Mouse (Mus musculus) lung, embryonic 14.5 days (tissue): ENCODE data around the gene Gtf2h1. TPM values are rescaled to one million over a fixed set of nuclear protein-coding genes. Genes with fewer than 3 reads are reported as not detected.
"Not testable (repeated sequence)": the region's sequence is repeated elsewhere in the genome, so short reads cannot be mapped to it uniquely, and the experiment has no call there.

ENCODE experiments used
- ATAC-seq: fragments of 200-750 bp; cut with Nextera tagmentation; 2 replicates; pipeline ENCODE4 v1.8.0; 2017; ENCODE audit warnings: mild to moderate bottlenecking, moderate TSS enrichment, moderate library complexity; ENCODE audit not compliant: insufficient read depth
- DNase-seq: peaks from one replicate; pipeline ENCODE4 v3.0.0-alpha.2; 2015
- H3K27ac ChIP-seq: fragments of 300-500 bp; sonication (generic); 2 replicates; pipeline ENCODE4 v1.5.1; 2014; ENCODE audit warnings: low read depth, mild to moderate bottlenecking, moderate library complexity
- H3K27me3 ChIP-seq: fragments of 300-500 bp; sonication (generic); 2 replicates; pipeline ENCODE4 v1.6.1; 2014; ENCODE audit warnings: low read length, control low read depth; ENCODE audit not compliant: insufficient read depth
- H3K36me3 ChIP-seq: fragments of 300-500 bp; sonication (generic); 2 replicates; pipeline ENCODE4 v1.6.1; 2014; ENCODE audit warnings: control low read depth; ENCODE audit not compliant: insufficient read depth
- H3K4me1 ChIP-seq: fragments of 300-500 bp; sonication (generic); 2 replicates; pipeline ENCODE4 v1.6.1; 2014; ENCODE audit warnings: antibody characterized with exemption, control low read depth; ENCODE audit not compliant: insufficient read depth
- H3K4me2 ChIP-seq: fragments of 300-500 bp; sonication (generic); 2 replicates; pipeline ENCODE4 v1.6.1; 2014; ENCODE audit warnings: mild to moderate bottlenecking
- H3K4me3 ChIP-seq: fragments of 300-500 bp; sonication (generic); 2 replicates; pipeline ENCODE4 v1.5.1; 2014; ENCODE audit warnings: low read depth, low read length
- H3K9ac ChIP-seq: fragments of 300-500 bp; sonication (generic); 2 replicates; pipeline ENCODE4 v1.6.1; 2014
- H3K9me3 ChIP-seq: fragments of 300-500 bp; sonication (generic); 2 replicates; pipeline ENCODE4 v1.6.1; 2016; ENCODE audit warnings: low read depth, low read length, control low read depth
- CTCF ChIP-seq: IDR thresholded peaks from 2 replicates; pipeline ENCODE4 v1.5.1; 2016; ENCODE audit warnings: antibody characterized with exemption, low read depth
- WGBS: fragments of 180-500 bp; shearing (Covaris S2); extraction: QIAGEN DNeasy Blood & Tissue Kit; methylation state at CpG from one replicate; pipeline ENCODE4 v1.1.7; 2014; 5-methylcytosine and 5-hydroxymethylcytosine counted together
- polyA plus RNA-seq: library from polyadenylated mRNA; unstranded; fragments of >200 nt; fragmentation: Nextera tagmentation; extraction: Ambion mirVana; gene quantifications from 2 replicates; pipeline ENCODE4 v1.2.1, GENCODE M21; 2014

Gtf2h1 gene
- polyA plus RNA-seq, 1 experiment from 2014 or later: 41.7 TPM

DNA sequence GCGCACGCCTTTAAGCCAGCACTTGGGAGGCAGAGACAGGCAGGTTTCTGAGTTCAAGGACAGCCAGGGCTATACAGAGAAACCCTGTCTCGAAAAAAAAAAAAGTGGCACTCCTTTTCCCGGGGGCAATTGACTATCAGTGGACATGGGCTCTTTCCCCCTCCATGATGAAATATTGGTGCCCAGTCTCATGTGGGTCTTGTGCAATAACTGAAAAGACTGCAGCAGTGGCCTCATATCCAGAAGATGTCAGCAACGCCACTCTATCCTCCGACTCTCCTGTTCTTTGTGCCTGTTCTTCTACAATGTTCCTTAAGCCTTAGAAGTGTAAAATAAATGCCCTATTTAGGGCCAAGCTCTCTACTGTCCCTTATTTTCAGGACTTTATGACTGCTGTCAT is 14.4 kb downstream of the Gtf2h1 start:
- TF ChIP-seq CTCF: no peak
- no peak for DNase-seq
- ATAC-seq: no peak
- H3K27me3 ChIP-seq: no peaks in the 10 kb centered on the region
- 88% methylated on average over 6 of the region's 6 CpGs for WGBS
- H3K4me1 ChIP-seq: no peaks in the 10 kb centered on the region
- peaks cover 84% of the 10 kb centered on the region for H3K36me3 ChIP-seq
- no peak overlapping the region for H3K27ac ChIP-seq
- no peaks in the 10 kb centered on the region for H3K9me3 ChIP-seq
- no peak overlapping the region for H3K4me2 ChIP-seq
- no peak overlapping the region for H3K9ac ChIP-seq
- H3K4me3 ChIP-seq: no peak overlapping the region

DNA sequence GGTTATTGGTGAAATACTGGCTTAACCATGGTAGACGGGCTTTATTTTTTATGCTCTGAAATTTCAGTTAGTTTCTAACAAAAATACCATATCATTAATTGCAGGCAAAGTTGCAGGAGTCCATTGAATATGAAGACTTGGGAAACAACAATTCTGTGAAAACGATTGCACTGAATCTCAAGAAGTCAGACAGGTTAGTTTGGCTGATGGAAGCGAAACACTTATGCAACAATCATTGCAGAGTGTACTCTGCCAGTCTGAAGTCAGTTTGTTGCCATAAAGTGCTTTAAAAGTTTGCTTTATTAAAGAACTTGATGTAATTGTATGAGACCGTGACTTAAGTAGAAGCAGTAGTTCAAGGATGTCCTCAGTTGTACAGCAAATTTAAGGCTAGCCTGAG is 18.1 kb downstream of the Gtf2h1 start:
- WGBS: 90% methylated on average over 4 of the region's 4 CpGs
- H3K36me3 ChIP-seq: peaks cover 89% of the 10 kb centered on the region
- DNase-seq (no peak), ATAC-seq (no peak)
- no peak for TF ChIP-seq CTCF
- H3K27ac ChIP-seq: no peak overlapping the region
- H3K4me1 ChIP-seq: no peaks in the 10 kb centered on the region
- no peak overlapping the region for H3K9ac ChIP-seq
- H3K27me3 ChIP-seq: no peaks in the 10 kb centered on the region
- H3K4me2 ChIP-seq: no peak overlapping the region
- no peak overlapping the region for H3K4me3 ChIP-seq
- H3K9me3 ChIP-seq: no peaks in the 10 kb centered on the region

DNA sequence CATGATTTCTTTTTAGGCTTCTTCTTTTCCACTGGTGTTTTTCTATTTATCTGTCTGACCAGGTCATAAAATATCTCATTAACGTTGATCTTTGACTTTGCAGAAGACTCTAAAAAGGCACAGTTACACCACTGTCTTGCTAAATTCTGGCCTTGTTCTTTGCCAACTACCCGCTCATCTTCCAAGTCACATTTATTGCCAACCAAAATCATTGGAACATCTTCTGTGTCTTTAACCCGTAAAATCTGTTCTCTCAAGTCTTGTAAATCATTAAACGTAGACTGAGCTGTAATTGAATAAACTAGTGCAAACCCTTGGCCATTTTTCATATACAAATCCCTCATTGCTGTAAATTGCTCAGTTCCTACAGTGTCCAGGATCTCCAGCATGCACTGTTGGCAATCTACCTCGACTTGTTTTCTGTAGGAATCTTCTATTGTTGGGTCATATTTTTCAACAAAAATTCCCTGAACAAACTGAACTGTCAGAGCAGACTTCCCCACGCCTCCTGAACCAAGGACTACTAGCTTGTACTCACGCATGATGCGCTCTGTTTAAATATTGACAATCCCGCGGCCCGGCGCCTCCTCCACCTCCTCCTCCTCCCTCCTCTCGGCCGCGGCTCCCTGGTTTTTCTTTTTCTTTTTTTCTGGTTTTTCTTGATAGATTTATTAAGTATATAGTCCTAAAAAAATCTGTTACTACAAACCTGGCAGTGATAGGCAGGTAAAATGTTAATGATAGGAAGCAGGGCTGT is 25.2 kb downstream of the Gtf2h1 start:
- H3K4me2 ChIP-seq: not testable (repeated sequence)
- H3K36me3 ChIP-seq: peaks cover 70% of the 10 kb centered on the region
- WGBS: 77% methylated on average over 15 of the region's 15 CpGs

DNA sequence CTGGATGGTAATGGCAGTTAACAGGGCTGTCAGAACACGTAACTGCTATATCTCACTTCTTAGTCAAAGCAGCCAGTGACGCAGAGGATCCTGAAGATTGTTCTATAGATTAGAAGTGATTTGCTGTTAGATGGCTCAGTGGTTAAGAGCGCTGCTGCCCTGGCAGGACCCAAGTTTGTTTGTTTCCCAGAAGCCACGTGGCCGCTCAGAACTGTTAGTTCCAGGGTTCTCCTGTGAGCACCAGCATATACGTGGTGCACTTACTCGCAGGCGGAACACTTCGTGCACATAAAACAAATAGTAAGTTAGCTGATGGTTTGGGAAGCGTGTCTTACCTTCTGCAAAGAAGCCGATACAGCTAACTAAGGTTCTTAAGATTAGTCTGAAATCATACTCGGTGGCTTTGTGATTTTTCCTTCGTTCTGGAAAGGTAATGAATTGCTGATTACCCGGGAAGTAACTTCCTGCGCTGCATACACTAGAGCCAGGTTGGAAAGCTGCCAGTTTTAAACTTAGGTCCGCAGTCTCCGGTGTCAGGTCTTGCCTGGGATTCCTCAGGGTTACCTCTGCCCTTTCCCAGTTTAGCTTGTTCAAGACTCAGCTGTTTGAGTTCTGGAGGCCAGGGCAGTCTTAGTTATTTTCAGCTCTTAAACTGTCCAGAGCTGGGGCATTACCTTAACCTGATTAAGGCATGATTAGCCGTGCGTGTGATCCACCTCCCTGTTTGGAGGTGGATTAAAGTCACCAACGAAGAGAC is 31.3 kb downstream of the Gtf2h1 start:
- DNase-seq (peak; percentile 61), ATAC-seq (no peak)
- Histone ChIP-seq H3K4me2 (no peak overlapping the region), H3K27me3 (no peaks in the 10 kb centered on the region), H3K9me3 (no peaks in the 10 kb centered on the region), H3K9ac (no peak overlapping the region), H3K4me1 (peaks cover 15% of the 10 kb centered on the region), H3K4me3 (no peak overlapping the region), H3K36me3 (peaks cover 23% of the 10 kb centered on the region), H3K27ac (no peak overlapping the region)
- 48% methylated on average over 20 of the region's 20 CpGs for WGBS
- TF ChIP-seq CTCF: no peak

More for the DNA sequence above, 25.2 kb downstream of the Gtf2h1 start:
- not testable (repeated sequence) for H3K27me3 ChIP-seq, DNase-seq, H3K4me3 ChIP-seq, H3K27ac ChIP-seq, H3K9ac ChIP-seq, H3K9me3 ChIP-seq, ATAC-seq, H3K4me1 ChIP-seq

DNA sequence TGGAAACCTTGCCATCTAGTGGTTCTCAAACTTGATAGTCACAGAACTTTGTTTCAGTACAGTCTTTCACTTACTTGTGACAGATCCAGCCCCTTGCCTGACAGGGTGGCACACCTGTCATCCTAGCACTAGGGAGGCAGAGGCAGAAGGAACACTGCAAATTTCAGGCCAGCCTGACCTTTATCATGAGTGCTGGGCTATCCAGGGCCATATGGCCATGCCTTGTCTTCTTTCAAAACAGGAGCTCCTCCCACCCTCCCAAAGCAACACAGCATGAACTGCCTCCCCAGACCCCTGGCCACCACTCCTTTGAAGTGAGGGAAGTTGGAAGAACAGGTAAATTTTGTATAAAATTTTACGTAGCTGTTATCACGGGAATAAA is 31.9 kb downstream of the Gtf2h1 start:
- Histone ChIP-seq H3K4me2 (no peak overlapping the region), H3K36me3 (peaks cover 17% of the 10 kb centered on the region), H3K9ac (no peak overlapping the region), H3K4me3 (no peak overlapping the region), H3K9me3 (no peaks in the 10 kb centered on the region), H3K27ac (no peak overlapping the region), H3K27me3 (no peaks in the 10 kb centered on the region), H3K4me1 (peaks cover 15% of the 10 kb centered on the region)
- DNase-seq (no peak), ATAC-seq (no peak)
- 82% methylated on average over 2 of the region's 2 CpGs for WGBS
- TF ChIP-seq CTCF: no peak

DNA sequence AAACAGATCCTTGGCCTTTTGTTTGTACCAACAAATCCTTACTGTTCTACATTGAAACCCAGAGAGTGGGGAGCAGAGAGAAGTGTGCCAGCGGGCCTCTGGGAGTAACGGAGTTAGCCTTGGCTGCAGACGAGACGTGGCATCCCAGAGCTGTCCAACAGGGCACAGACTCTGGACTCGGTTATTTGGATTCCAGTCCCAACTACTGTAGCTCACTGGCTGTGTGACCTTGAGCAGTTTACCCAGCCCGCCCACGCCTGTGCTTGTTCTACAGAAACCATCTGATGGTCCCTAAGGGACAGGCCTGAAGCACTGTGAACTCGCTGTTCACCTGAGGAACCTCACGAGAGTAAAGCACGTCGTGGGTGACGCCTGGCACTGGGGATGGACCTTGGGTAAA is 34.0 kb downstream of the Gtf2h1 start:
- no peak overlapping the region for H3K4me3 ChIP-seq
- H3K4me1 ChIP-seq: peaks cover 15% of the 10 kb centered on the region
- WGBS: 84% methylated on average over 12 of the region's 12 CpGs
- no peaks in the 10 kb centered on the region for H3K36me3 ChIP-seq
- DNase-seq (no peak), ATAC-seq (no peak)
- no peaks in the 10 kb centered on the region for H3K9me3 ChIP-seq
- H3K27ac ChIP-seq: no peak overlapping the region
- no peak overlapping the region for H3K4me2 ChIP-seq
- H3K9ac ChIP-seq: no peak overlapping the region
- no peak for TF ChIP-seq CTCF
- H3K27me3 ChIP-seq: no peaks in the 10 kb centered on the region

DNA sequence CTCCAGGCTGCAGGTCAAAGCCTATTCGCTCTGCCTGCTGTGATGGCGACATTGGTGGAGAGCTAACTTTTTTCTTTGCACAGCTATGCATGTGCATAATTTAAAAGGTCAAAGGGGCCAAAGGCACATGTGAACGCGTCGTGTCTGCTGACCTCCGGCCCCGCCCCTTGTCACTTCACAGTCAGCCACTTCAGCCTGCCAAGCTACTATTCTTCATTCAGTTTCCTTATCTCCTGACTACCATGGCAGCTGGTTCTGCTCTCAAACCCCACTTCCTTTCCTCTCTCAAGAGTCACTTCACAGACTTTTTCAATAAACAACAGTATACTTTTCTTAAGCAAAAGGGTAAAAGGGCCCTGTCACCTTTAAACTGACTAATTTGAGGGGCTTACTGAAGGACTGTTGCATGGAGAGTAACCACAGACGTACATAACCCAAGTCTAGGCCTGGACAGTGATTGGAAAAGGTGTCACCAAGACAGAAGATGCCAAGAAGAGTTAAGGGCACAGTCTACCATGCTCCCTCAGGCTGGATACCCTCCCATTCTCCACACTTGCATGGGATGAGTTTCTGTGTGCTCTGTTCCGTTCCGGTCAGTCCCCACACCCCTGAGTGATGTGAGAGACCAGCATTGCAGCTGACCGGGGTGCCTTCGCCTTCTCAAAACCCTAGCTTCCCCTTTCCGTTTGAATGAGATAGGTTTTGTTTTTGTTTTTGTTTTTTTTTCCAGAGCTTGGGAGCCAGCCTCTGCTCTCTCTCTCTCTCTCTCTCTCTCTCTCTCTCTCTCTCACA is 35.1 kb downstream of the Gtf2h1 start:
- peaks cover 15% of the 10 kb centered on the region for H3K4me1 ChIP-seq
- peak overlapping the region; percentile 40; the same call in 1 of the 2 replicates for H3K27ac ChIP-seq
- no peak overlapping the region for H3K9ac ChIP-seq
- WGBS: 29% methylated on average over 13 of the region's 13 CpGs
- no peaks in the 10 kb centered on the region for H3K27me3 ChIP-seq
- ATAC-seq: peak; percentile 29
- no peak overlapping the region for H3K4me3 ChIP-seq
- no peak for TF ChIP-seq CTCF
- DNase-seq: peak; percentile 81
- no peaks in the 10 kb centered on the region for H3K9me3 ChIP-seq
- no peak overlapping the region for H3K4me2 ChIP-seq
- no peaks in the 10 kb centered on the region for H3K36me3 ChIP-seq
